Mouse (Mus musculus): ENCODE measurements around the gene Gm10097.

GRCm38 (mm10) chr10:5032192-5033048, 36.6 kb upstream of the Gm10097 start:
- no peak for TF ChIP-seq CEBPB (IDR thresholded peaks at IDR 0.05; ENCODE audit: insufficient read depth, poor library complexity, severe bottlenecking)
- TF ChIP-seq POLR2A (IDR thresholded peaks at IDR 0.05; ENCODE audit: insufficient read length, low read depth): no peak
- TF ChIP-seq MAX (IDR thresholded peaks at IDR 0.05; ENCODE audit: low read depth): no peak
- TF ChIP-seq E2F4 (IDR thresholded peaks at IDR 0.05; ENCODE audit: insufficient read depth): no peak
